Mouse (Mus musculus): Measurements from ENCODE around the gene Smyd5.

Smyd5 gene

DNA sequence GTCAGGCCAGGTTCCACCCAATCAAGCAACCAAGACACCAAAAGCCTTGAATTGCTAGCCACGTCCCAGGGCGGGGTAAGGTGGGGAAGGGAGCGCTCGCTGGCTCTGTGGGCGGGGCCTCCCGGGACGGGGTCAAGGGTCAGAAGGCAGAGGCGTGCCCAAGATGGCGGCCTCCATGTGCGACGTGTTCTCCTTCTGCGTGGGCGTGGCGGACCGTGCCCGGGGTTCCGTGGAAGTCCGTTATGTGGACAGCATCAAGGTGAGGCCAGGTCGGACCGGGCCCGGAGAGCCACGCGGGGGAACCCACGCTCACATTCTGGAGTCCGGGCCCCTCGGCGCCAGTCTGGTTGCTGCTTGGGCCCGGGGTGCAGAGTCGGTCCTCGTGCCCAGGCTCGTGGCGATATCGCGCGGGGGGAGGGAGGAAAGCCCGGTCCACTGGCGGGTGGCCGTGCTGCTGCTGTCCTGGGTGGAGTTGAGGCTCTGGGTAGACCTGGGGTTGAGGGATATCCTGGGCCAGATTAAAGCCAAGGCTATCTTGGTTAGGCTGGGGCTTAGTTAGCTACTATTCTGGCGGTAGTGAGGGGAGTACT lies at the start of gene Smyd5:
Gene Smyd5, plus strand, starts transcription at position 148 of the 590 bp plus-strand sequence.
- peak; percentile 92 for DNase-seq (ENCODE audit: low read depth, low spot score)

DNA sequence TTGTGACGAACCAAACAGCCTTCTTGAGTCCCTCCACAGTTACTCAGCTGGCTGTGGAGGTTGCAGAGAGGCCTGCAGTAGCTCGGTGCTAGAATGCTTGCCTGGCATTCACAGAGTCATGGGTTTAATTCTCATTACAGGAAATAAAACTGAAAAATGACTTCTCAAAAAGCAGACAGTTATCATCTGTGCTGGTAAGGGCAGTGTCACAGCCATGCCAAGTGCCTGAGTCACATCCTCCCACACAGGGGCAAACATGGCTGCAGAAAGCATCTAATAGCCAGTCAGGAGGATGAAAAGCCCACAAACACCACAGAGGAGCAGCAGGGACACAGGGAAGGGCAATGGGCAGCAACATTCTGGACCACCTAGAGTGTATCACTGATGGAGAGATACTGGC lies 49.0 kb upstream of the Smyd5 start:
- peak; percentile 91 for DNase-seq (ENCODE audit: low read depth, low spot score)

DNA sequence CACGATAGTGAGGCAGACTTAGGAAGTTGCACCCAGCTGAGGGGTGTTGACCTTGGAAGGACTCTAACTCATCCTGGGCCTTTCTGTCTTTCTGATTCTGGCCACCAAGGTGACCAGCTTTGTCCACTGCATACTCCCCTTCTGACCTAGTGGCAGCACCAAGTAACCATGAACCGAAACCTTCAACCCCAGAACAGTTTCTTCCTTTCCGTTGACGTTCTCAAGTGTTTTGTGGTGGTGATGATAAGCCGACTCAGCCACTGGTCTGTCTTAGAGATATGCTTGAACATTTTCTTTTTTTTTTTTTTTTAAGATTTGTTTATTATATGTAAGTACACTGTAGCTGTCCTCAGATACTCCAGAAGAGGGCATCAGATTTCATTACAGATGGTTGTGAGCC lies 43.2 kb upstream of the Smyd5 start:
- DNase-seq (ENCODE audit: low read depth, low spot score) = no peak

DNA sequence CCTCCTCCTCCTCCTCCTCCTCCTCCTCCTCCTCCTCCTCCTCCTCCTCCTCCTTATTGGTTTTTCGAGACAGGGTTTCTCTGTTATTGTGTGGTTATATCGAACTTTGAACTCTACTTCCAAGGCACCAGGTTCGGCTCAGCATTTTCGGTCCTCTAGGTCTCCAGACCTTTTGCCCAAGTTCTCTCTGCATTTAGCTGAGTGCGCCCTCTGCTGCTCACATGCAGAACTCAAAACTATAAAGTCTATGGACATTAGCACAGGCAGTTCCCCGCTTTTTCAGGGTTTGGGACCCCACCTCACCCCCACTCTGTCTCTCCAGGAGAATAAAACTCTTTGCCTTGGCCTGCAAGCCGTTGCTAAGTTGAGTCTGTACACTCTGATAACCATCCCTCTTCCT lies 40.0 kb upstream of the Smyd5 start:
- peak; percentile 89 for DNase-seq (ENCODE audit: low read depth, low spot score)

DNA sequence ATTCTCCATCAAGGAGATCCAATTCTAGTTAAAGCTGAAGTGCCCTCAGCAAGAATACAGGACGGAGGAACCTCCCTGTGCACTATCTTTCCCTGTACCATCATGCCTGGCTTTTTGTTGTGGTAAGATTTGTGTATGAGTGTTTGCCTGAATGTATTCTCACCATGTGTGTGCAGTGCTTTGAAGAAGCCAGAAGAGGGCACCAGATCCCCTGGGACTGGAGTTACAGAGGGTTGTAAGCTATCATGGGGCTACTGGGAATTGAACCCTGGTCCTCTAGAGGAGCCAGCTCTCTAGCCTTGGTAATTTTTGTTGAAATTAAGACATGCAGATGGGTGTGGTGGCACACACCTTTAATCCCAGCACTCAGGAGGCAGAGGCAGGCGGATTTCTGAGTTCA lies 36.4 kb upstream of the Smyd5 start:
- no peak for DNase-seq (ENCODE audit: low read depth, low spot score)

DNA sequence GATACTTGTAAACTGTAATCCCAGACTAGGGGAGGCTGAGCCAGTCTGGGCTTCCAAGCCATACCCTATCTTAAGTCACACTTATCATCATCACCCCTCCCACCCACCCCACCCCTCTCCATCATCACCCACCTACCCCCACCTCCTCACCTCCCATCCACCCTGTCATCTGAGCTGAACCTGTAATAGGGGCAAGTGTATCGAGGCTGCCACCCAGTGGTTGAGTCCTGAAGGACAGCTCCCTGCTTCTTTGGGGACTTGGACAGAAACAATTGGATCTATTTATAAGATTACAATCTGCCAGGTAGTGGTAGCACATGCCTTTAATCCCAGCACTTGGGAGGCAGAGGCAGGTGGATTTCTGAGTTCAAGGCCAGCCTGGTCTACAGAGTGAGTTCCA lies 34.6 kb upstream of the Smyd5 start:
- peak; percentile 75 for DNase-seq (ENCODE audit: low read depth, low spot score)

DNA sequence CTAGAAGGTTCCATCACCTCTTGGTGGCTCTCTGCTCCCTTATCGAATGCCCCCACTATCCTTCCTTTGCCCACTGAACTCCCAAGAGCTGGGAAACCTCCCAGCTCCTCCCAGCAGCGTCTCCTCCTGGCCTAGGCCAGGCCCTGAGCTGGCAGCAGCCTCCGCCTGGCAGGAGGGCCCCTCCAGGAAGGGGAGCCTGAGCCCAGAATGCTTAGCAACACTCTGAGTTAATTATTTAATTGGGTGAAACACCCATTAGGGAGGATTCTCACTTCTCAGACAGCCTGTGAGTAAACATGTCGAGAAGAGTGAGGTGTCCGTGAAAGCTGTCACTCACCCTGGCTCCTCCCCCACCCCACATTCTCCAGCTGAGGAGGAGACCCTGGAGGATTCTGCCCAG lies 32.1 kb upstream of the Smyd5 start:
- no peak for DNase-seq (ENCODE audit: low read depth, low spot score)

DNA sequence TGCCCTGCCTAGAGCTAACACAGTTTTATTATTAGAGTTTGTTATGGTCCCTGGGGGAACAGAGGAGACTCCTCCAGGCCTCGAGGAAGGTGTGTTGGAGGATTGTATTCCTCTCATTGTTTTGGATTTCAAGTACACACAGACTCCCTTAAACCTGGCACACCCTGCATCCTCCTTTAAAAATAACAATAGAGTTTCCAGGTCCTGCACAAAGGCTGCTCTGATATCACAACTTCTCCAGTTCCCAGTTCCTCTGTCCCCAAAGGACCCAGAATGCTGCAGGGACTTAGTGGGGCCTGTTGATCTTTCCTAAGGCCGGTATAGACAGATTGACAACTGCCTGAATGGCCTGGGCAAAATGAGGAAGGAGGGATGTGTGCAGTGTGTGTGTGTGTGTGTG lies 29.2 kb upstream of the Smyd5 start:
- no peak for DNase-seq (ENCODE audit: low read depth, low spot score)

DNA sequence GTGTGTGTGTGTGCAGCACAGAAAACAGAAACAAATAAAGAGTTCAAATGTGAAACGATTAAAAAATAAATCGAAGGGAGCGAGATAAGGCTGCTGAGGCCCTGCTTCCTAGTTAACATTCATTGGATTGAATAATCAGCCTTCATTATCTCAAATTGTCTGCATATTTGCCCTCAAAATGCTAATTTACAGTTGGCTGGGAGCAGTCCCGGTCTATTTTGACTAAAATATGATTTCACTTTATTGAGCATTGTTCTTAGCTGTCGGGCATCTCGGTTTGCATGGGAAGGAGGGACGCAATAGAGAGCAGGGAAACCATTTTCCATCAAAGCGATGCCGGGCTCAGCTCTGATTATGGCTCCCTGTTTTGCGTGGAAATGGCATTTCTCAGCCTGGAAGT lies 28.8 kb upstream of the Smyd5 start:
- no peak for DNase-seq (ENCODE audit: low read depth, low spot score)

DNA sequence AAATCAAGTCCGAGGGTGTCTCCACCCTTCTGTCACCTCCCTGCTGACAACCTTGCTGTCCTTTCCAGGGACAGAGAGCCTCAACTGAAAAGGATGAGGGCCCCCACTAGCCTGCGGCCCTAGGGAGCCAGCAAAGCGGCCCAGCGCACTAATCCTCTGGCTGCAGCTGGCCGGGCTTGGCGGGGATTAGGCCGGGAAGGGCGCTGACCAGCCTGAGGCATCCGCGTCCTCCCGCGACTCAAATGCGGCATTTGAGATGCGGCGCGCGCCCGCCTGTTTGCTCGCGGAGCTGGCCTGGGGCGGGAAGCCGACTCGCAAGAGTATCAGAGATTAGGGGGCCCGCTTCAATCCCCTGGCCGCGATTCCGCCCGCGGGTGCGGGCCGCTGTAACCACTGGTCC lies 22.8 kb upstream of the Smyd5 start:
- no peak for DNase-seq (ENCODE audit: low read depth, low spot score)

DNA sequence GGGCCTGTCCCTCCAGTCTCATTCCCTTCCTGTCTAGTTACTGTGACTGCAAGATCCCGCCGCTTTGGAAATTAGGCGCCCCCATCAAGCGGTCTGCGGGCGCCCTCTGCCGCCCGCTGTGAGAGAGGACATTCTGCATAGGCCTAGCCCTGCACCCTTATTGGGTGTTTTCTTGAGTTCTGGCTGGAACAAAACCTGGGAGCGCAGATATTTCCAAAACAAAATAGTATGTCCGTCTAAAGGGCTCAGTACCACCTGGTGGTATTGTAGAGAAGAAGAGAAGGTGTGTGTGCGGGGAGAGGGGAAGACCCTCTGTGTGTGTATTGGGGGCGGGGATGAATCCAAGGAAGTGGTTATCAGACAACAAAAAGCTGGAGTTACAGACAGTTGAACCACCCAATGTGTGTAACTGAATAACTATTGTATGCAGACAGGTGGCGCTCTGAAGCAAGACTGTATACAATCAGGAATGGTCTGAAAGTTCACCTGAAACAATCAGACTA lies 21.0 kb upstream of the Smyd5 start:
- DNase-seq (ENCODE audit: low read depth, low spot score) = peak; percentile 91

DNA sequence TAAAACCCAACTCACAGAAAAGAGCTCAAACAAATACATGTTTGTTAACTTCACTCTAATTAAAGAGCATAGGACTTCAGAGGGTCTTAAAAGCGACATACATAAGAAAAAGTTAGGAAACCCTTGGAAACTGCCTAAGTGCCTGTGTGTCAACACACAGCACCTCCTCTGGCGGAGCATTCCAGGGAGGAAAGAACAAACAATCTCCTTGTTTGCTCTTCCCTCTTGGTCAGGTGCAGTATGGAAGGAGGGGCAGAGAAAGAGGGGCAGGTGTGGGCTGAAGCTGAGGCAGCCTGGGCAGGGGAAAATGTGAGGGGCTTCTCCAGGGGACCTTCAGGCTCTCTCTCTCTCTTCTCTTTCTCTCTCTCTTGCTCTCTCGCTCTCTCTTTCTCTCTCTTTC lies 16.0 kb upstream of the Smyd5 start:
- DNase-seq (ENCODE audit: low read depth, low spot score) = no peak

DNA sequence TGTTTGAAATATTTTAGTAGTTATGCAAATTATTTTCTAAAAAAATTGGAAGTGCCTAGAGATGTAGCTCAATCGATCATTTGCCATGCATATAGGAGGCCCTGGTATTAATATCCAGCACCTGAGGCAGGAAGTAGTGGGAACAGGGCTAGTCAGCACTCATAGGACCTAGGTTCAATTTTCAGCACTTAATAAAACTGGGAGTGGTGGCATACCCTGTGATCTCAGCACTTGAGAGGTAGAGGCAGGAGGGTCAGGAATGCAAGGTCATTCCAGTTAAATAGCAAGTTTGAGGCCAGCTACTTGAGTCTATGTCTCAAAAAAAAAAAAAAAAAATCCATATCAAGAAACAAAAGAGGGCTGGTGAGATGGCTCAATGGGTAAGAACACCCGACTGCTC lies 12.6 kb upstream of the Smyd5 start:
- no peak for DNase-seq (ENCODE audit: low read depth, low spot score)

DNA sequence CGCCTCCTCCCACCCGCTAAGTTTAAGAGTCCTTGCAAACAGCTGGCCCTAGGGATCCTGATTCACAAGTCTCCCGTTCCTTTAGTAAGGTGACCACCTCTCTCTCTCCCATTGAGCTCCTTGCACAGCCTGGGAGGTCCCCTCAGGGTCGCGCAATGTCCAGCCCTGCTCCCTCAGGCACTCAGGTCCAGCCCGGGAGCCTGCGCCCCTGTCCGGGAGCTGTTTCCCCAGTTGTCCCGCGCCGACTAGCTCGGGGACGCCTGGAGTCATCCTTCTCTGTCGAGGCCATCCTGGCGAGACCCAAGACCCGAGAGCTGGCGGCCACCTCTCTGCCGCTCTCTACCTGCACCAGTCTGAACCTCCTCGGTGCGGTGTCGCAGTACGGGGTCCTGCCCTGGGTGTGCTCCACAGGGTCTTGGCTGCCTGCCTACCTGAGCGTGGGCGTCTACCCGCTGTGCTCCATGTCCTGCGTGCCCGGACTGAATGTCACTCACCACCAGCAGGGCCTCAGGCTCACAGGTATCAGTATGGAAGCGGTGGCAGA lies 7.9 kb upstream of the Smyd5 start, which contains the start of gene Noto:
Gene Noto, plus strand, starts transcription at position 51 of the 544 bp plus-strand sequence.
- DNase-seq (ENCODE audit: low read depth, low spot score) = no peak

DNA sequence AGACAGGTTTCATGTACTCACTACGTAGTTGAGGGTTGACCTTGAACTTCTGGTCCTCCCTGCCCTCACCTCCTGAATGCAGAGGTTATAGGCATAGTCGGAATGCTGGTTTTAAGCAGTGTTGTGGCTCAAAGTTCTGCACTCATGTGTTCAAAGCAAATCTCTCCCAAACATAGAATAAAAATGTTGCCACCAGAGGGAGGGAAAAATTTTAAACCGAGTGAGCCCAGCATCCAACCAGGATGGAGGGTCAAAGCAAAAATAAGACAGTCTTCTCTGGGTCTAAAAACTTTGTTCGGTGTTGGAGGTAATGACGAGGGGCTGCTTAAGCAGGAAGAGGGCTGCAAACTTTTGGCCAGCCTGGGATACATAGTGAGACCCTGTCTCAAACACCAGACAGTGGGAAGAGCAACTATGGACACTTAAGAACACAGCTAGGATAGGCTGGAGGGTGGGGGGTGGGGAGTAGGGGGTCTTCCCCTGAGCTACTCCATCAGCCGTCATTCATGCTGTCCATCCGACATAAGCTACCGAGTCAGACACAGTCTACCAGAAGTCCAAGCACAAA lies 431 bp upstream of the Smyd5 start:
- peak; percentile 51 for DNase-seq (ENCODE audit: low read depth, low spot score)

DNA sequence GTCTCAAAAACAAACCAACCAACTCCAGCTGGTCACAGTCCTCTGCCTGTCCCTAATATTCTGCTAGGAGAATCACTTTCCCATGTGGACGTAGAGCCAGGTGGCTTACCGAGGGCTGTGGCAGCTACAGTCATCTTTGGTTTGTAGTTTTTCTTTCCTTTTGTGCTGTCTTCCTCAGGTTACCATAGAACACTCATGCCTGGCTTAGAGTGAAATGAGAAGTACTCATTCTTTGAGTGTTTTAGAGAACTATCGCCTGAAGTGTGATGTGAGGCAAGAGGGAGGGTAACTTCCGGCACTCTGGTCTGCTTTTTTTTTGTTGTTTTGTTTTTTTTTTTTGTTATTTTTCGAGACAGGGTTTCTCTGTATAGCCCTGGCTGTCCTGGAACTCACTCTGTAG lies 2.1 kb downstream of the Smyd5 start:
- DNase-seq (ENCODE audit: low read depth, low spot score) = no peak

DNA sequence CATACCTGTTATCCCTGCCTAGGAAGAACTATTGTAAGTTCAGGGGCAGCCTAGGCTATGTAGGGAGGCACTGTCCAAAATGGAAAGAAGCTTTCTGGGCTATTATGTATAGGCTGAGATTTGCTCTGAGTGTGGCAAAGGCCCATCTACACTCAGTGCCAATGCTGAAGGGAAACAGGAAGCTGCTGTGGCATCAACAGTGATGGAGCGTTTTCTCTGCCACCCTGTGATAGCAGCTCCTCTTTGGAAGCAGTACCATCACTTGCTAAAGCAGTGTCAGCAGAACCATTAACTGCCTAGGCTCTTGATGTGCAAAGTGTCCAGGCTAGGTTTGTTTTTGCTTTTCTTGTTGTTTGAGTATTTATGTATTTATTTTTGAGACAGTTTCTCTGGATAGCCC lies 4.4 kb downstream of the Smyd5 start:
- peak; percentile 43 for DNase-seq (ENCODE audit: low read depth, low spot score)

DNA sequence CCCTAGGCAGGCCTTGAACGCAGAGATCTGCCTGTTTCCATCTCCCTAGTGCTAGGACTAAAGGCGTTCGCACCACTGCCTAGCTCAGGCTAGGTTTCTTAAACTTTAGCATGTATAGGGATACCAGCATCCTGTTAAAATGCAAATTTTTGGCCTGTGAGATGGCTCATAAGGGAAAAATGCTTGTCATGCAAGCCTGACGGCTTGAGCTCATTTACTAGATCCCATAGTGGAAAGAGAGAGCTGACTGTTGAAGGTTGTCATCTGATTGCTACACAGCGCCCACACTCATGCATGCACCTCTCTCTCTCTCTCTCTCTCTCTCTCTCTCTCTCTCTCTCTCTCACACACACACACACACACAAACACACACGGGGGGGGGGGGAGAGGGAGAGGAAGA lies 4.8 kb downstream of the Smyd5 start:
- DNase-seq (ENCODE audit: low read depth, low spot score) = peak; percentile 77

DNA sequence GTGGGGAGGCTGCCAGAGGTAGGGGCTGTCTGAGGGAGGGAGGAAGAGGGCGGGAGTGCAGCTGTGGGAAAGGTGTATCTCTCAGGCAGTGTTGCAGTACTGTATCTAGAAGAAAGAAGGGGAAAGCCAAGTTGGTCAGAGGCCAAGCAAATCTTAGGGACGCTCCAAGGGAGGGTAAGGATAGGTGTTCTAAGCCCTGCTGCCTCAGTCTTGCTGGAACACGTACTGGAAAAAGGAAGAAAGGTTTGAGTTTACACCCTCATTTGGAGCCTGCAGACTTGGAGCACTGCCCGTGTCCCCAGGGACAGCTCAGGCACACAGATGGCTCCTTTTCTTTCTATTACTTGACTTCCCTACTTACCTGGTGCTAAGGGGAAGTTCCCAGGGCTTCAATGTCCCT lies 9.4 kb downstream of the Smyd5 start:
- no peak for DNase-seq (ENCODE audit: low read depth, low spot score)

DNA sequence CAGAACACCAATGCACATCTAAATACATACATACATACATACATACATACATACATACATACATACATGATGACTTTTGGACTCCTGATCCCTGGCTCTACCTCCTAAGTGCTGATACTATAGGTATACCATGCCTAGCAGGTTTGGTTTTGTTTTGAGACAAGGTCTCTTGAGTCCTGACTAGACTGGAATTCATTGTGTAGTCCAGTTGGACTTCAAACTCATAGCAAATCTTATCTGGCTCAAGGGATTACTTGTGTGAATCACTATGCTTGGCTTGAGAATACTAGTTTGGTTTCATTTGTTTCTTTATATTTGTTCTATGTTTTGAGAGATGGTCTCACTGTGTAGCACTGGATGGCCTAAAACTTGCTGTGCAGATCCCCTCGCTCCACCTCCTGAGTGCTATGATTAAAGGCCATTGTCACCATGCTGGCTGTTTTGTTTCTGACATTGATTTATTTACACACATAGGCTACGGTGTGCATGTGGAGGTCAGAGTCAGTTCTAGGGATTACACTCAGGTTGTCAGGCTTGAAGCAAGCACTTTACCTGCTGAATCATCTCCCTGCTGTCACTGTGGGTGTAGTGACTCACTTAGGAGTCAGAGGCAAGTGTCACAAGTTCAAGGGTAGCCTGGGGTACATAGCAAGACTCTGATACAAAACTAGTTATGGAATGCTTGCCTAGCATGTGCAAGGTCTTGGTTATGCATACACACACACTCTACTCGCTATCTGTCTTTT lies 11.9 kb downstream of the Smyd5 start:
- DNase-seq (ENCODE audit: low read depth, low spot score) = peak; percentile 84

DNA sequence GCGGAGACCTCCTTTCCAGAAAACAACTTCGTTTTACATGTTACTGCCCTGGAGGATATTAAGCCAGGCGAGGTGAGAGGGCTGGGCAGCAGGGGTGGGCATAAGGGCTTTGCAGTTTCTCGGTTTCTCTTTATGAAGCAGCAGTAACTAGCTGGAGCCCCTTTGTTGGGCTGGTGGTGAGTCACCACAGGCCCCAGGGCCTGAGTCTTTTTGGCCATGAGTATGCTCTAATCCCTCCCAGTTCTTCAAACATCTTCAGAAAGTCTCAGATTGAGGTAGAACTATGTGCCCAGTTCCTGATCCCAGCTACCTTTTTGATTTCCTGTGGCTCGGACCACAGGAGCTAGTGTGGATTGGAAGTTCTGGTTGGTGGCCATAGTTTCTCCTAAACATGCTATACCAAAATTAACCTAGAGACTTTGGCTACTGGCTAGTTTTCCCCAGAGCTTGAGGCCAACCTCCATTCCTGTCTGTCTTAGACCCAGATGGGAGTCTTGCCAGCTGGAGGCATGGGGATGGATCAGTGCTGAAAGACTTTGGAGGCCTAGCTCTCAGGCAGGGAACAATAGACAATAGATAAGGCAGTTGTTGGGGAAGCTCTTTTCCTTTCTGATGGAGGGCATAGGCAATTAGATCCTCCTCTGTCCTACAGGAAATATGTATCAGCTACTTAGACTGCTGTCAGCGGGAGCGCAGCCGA lies 12.6 kb downstream of the Smyd5 start:
- peak; percentile 75 for DNase-seq (ENCODE audit: low read depth, low spot score)

DNA sequence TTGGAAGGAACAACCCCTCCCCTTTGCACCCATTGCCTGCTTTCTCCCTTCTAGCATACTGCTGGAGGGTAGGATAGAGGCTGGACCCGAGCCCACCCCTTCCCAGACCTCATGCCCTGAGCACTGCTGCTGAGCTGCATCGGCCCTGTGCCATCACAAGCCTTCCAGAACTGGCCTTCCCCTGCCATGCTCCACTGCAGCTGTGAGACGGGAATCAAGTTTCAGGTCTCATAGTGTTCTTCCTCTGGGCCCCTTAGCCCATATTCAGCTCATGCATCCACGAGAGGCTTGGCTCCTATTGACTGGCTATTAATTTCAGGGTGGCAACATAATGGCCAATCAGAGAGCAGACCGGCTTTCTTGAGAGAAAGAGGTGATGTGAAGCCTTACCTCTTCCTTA lies 13.5 kb downstream of the Smyd5 start:
- no peak for DNase-seq (ENCODE audit: low read depth, low spot score)
